Comparison of ENCODE assay signal across 18 mouse cellular contexts in genomic region chr7:64697791-64698337, GRCm38 (mm10).
DNase-seq lines count a peak whose midpoint lies in the region; ATAC-seq lines count a peak whose summit lies in the region.
"Had no signal": no experiment of that assay in that cellular context is flagged by ENCODE, and none has a peak within 500 bp of the region (broad histone marks: within the 10 kb centered on the region; RNA-seq: fewer than 3 reads in every experiment).

No protein-coding gene starts in this region.

- no peaks in the 10 kb centered on the region for H3K27me3 ChIP-seq in hindbrain, embryonic 13.5 days
- no peaks in the 10 kb centered on the region for H3K27me3 ChIP-seq in hindbrain, embryonic 14.5 days (ENCODE audit: control insufficient read depth, insufficient read depth, low read length)
- H3K27me3 ChIP-seq in forebrain, embryonic 15.5 days: no peaks in the 10 kb centered on the region
- no peaks in the 10 kb centered on the region for H3K27me3 ChIP-seq in hindbrain, embryonic 15.5 days
- no peaks in the 10 kb centered on the region for H3K27me3 ChIP-seq in neural tube, embryonic 13.5 days
- H3K27me3 ChIP-seq: embryonic facial prominence, embryonic 12.5 days had no signal

- H3K4me1 ChIP-seq in hindbrain, embryonic 13.5 days (replicated peaks): peaks cover 58% of the 10 kb centered on the region
- peaks cover 40% of the 10 kb centered on the region for H3K4me1 ChIP-seq in hindbrain, embryonic 14.5 days (replicated peaks; ENCODE audit: control insufficient read depth, insufficient read depth, low read length)
- H3K4me1 ChIP-seq in forebrain, embryonic 15.5 days: peaks cover 47% of the 10 kb centered on the region
- H3K4me1 ChIP-seq in hindbrain, embryonic 15.5 days (replicated peaks): peaks cover 47% of the 10 kb centered on the region
- H3K4me1 ChIP-seq in neural tube, embryonic 13.5 days (replicated peaks): peaks cover 54% of the 10 kb centered on the region
- H3K4me1 ChIP-seq: embryonic facial prominence, embryonic 12.5 days had no signal

- H3K4me3 ChIP-seq in hindbrain, embryonic 13.5 days: no peak overlapping the region
- H3K4me3 ChIP-seq in hindbrain, embryonic 14.5 days (replicated peaks; ENCODE audit: low read length): no peak overlapping the region
- no peak overlapping the region for H3K4me3 ChIP-seq in forebrain, embryonic 15.5 days
- H3K4me3 ChIP-seq in hindbrain, embryonic 15.5 days: no peak overlapping the region
- no peak overlapping the region for H3K4me3 ChIP-seq in neural tube, embryonic 13.5 days
- H3K4me3 ChIP-seq: embryonic facial prominence, embryonic 12.5 days; erythroblast, embryonic 14.5 days had no signal

- H3K9ac ChIP-seq in hindbrain, embryonic 13.5 days: no peak overlapping the region
- H3K9ac ChIP-seq in hindbrain, embryonic 14.5 days: no peak overlapping the region
- no peak overlapping the region for H3K9ac ChIP-seq in forebrain, embryonic 15.5 days (replicated peaks)
- no peak overlapping the region for H3K9ac ChIP-seq in hindbrain, embryonic 15.5 days
- H3K9ac ChIP-seq in neural tube, embryonic 13.5 days: no peak overlapping the region
- H3K9ac ChIP-seq: embryonic facial prominence, embryonic 12.5 days had no signal

- 42% methylated on average over 6 of the region's 6 CpGs for WGBS in hindbrain, embryonic 13.5 days
- 41% methylated on average over 6 of the region's 6 CpGs for WGBS in hindbrain, embryonic 14.5 days
- 59% methylated on average over 6 of the region's 6 CpGs for WGBS in forebrain, embryonic 15.5 days
- WGBS in hindbrain, embryonic 15.5 days: 36% methylated on average over 6 of the region's 6 CpGs
- WGBS in neural tube, embryonic 13.5 days: 33% methylated on average over 6 of the region's 6 CpGs

- DNase-seq in hindbrain, embryonic 14.5 days (ENCODE audit: low spot score): no peak
- DNase-seq in cerebellum, postnatal 4 days (ENCODE audit: low spot score in 2 of 2): no peak
- DNase-seq in heart, adult 8-10 months (ENCODE audit: low spot score): no peak
- DNase-seq: cerebellum, adult 8-10 months; gastrocnemius, postnatal 10 days; heart, adult 18-20 months; kidney, adult 18-20 months; liver; right cerebral cortex, postnatal 4 days; thymus, postnatal 14 days had no signal

- H3K4me2 ChIP-seq in hindbrain, embryonic 13.5 days: no peak overlapping the region
- no peak overlapping the region for H3K4me2 ChIP-seq in hindbrain, embryonic 14.5 days (replicated peaks)
- no peak overlapping the region for H3K4me2 ChIP-seq in forebrain, embryonic 15.5 days (replicated peaks)
- H3K4me2 ChIP-seq in hindbrain, embryonic 15.5 days: no peak overlapping the region
- no peak overlapping the region for H3K4me2 ChIP-seq in neural tube, embryonic 13.5 days
- H3K4me2 ChIP-seq: embryonic facial prominence, embryonic 12.5 days had no signal

- H3K36me3 ChIP-seq in hindbrain, embryonic 13.5 days: peaks cover 15% of the 10 kb centered on the region
- H3K36me3 ChIP-seq in hindbrain, embryonic 14.5 days (replicated peaks; ENCODE audit: control insufficient read depth, insufficient read depth): peaks cover 10% of the 10 kb centered on the region; the same call in 1 of the 2 replicates
- peaks cover 9% of the 10 kb centered on the region; the same call in 1 of the 2 replicates for H3K36me3 ChIP-seq in forebrain, embryonic 15.5 days
- peaks cover 9% of the 10 kb centered on the region; the same call in 1 of the 2 replicates for H3K36me3 ChIP-seq in hindbrain, embryonic 15.5 days
- peaks cover 9% of the 10 kb centered on the region for H3K36me3 ChIP-seq in neural tube, embryonic 13.5 days
- H3K36me3 ChIP-seq: embryonic facial prominence, embryonic 12.5 days had no signal

- no peaks in the 10 kb centered on the region for H3K9me3 ChIP-seq in hindbrain, embryonic 13.5 days
- no peaks in the 10 kb centered on the region for H3K9me3 ChIP-seq in hindbrain, embryonic 14.5 days (ENCODE audit: control insufficient read depth, low read length)
- H3K9me3 ChIP-seq in forebrain, embryonic 15.5 days: no peaks in the 10 kb centered on the region
- no peaks in the 10 kb centered on the region for H3K9me3 ChIP-seq in hindbrain, embryonic 15.5 days
- H3K9me3 ChIP-seq in neural tube, embryonic 13.5 days: no peaks in the 10 kb centered on the region
- H3K9me3 ChIP-seq: embryonic facial prominence, embryonic 12.5 days had no signal

- peak overlapping the region; percentile 73 for H3K27ac ChIP-seq in hindbrain, embryonic 13.5 days
- H3K27ac ChIP-seq in hindbrain, embryonic 14.5 days: no peak overlapping the region
- H3K27ac ChIP-seq in forebrain, embryonic 15.5 days (replicated peaks): peak overlapping the region; percentile 82
- H3K27ac ChIP-seq in hindbrain, embryonic 15.5 days (replicated peaks): peak overlapping the region; percentile 10
- peak overlapping the region; percentile 63 for H3K27ac ChIP-seq in neural tube, embryonic 13.5 days (replicated peaks)
- H3K27ac ChIP-seq: embryonic facial prominence, embryonic 12.5 days; kidney, postnatal 0 days had no signal

- ATAC-seq in hindbrain, embryonic 13.5 days (ENCODE audit: low FRiP score): 0 out of 2 replicates have a peak, but pooled peaks have one; percentile 12
- ATAC-seq in hindbrain, embryonic 14.5 days (ENCODE audit: low FRiP score): no peak
- no peak for ATAC-seq in forebrain, embryonic 15.5 days (replicated peaks)
- ATAC-seq in hindbrain, embryonic 15.5 days (ENCODE audit: low FRiP score, low read depth): no peak
- ATAC-seq in neural tube, embryonic 13.5 days (ENCODE audit: low read depth): peak; percentile 54
- ATAC-seq: lung, postnatal 0 days had no signal

Comparison
In these comparisons a context has a peak if more than half of its experiments do, and no peak if none do; other contexts are left out.
1. ATAC-seq: peak in hindbrain, embryonic 13.5 days (single experiment) and neural tube, embryonic 13.5 days (single experiment); none in hindbrain, embryonic 14.5 days (single experiment), forebrain, embryonic 15.5 days (single experiment) and hindbrain, embryonic 15.5 days (single experiment).